Mouse (Mus musculus): ENCODE results near the gene Pitpnm1.
"Not testable (repeated sequence)": the region's sequence is repeated elsewhere in the genome, so short reads cannot be mapped to it uniquely, and the experiment has no call there.

Pitpnm1 gene

DNA sequence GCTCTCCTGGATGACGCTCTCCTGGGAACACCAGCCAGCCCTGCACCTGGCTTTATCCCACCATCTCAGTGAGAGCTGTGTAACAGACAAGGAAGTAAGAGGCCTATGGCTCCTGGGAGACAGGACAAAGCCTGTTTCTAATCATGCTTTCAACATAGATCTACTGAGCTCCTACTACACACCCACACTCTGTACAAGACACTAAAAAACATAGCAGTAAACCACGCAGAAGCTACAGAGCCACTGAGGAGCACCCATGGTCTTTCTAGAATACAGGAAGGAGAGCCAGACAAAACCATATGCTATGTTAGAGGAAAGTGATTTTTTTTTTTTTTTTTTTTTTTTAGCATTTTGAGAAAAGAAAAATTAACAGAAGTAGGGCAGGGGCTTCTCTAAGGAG is 18.6 kb downstream of the Pitpnm1 start:
- no peak for DNase-seq (ENCODE audit: low spot score)

- DNase-seq (ENCODE audit: low spot score), result no peak
Observed at GRCm38 (mm10) chr19:4119716-4120487, 20.1 kb downstream of the Pitpnm1 start.

- DNase-seq (ENCODE audit: low spot score), result no peak
Observed at GRCm38 (mm10) chr19:4120496-4120895, 20.7 kb downstream of the Pitpnm1 start.

GRCm38 (mm10) chr19:4121097-4121805 is 21.5 kb downstream of the Pitpnm1 start:
- DNase-seq (ENCODE audit: low spot score), result peak; percentile 99

DNA sequence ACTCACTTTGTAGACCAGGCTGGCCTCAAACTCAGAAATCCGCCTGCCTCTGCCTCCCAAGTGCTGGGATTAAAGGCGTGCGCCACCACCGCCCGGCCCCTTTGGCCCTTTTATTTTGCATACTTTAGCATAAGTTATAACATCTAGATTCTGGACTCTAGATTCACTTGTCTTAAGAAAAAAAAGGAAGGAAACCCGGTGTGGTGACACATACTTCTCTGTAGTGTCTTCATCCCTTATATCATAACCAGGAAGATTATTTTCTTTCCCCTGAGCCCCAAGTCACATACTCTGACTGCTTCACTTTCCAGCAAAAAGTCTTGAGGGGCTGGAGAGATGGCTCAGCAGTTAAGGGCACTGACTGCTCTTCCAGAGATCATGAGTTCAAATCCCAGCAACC is 22.1 kb downstream of the Pitpnm1 start:
- DNase-seq (ENCODE audit: low spot score), result not testable (repeated sequence)

DNA sequence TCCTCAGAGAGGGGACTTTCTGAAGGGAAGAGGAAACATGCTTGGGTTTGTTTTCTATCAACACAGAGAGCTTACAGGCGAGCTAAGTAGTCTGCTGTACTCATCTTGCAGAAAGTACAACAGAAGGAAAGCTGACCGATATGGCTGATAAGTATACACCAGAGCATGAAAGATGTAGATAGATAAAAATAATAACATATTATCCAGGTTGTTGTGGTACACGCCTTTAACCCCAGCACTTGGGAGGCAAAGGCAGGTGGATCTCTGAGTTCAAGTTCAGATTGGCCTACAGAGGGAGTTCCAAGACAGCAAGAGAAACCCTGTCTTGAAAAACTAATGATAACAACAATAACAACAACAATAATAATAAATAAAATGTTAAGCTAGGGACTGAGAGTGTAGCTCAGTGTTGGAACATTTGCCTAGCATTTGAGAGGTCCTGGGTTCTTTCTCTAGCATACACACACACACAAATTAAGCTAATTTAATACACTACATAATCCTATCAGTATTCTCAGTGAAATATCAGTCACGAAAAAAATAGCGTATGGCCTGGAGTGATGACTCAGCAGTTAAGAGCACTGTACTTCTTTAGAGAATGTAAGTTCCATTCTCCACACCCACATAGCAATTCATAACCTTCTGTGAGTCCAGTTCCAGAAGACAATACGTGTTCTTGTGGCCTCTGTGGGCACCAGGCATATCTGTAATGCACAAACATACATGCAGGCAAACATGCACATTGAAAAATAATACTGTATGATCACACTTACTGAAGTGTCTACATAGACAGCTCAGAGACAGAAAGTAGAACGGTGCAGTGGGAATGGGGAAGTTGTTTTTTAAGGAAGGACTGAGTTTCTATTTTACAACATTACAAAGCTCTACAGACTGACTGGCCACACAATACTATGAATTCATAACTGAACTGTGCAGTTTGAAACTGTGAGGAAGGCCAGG is 22.9 kb downstream of the Pitpnm1 start:
- no peak for DNase-seq (ENCODE audit: low spot score)

DNA sequence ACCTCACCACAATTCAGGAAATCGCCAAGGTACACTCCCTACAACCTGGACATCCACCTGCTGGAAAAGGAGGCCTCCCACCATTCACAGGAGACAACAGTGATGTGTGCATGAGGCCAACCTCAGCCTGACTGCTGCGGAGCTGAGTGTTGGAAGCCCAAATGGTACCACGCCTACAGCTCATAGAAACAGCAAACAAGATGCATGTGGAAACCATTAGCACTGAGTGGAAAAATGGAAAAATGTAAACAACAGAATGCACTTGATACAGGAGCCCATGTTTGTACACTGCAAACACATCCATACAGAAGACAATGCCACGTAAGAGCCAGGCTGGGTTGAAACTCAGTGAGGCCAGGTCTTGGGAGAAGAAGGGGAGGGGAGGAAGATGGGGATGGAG is 24.6 kb downstream of the Pitpnm1 start:
- DNase-seq (ENCODE audit: low spot score), result no peak

- not testable (repeated sequence) for DNase-seq (ENCODE audit: low spot score)
Observed at GRCm38 (mm10) chr19:4125268-4125667, 25.5 kb downstream of the Pitpnm1 start.

DNA sequence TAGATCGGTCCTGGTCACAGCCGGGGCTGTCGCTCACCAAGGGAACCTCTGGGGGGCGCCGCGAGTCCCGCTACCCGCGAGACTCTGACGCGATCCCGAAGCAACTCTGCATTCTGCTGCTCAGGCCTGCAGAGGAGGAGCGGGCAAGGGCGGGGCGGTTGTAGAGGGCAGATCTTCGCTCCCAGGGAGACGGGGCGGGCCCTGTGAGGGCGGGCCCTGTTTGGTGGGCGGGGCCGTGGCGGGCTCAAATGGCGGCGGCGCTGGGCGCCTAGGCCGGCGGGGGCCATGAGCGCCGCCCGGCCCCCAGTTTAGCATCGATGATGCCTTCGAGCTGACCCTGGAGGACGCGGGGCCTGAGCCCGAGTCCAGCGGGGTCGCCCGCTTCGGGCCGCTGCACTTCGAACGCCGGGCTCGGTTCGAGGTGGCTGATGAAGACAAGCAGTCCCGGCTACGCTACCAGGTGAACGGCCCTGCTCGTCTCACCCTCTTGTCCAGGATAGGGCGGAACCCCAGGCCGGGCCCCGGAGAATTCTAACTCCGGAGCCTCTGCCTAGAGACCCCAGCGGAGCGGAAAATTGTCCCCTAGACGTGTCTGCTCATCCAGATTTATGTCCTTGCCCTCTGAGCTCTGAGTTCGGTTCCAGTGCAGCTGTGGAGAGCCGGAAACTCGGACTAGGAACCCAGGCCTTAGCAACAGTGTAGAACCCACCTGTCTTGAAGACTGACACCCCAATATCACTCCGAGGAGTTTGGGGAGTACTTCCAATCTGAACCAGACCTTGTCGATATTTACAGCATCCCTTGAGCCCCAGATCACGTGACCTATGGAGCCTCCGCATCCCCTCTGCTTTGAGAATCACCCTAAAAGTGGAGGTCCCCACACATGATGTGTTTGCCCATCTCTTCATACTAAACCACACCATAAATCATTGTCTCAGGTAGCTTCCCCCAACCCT is 26.2 kb downstream of the Pitpnm1 start, which contains the start of gene Aip:
Aip (minus strand) TSS at position 118 of the 956 bp plus-strand sequence.
- DNase-seq (ENCODE audit: low spot score), result peak; percentile 99

GRCm38 (mm10) chr19:4126759-4127495 is 27.1 kb downstream of the Pitpnm1 start:
- DNase-seq (ENCODE audit: low spot score), result peak; percentile 81

- DNase-seq (ENCODE audit: low spot score), result no peak
Observed at GRCm38 (mm10) chr19:4129462-4129861, 29.7 kb downstream of the Pitpnm1 start.

DNA sequence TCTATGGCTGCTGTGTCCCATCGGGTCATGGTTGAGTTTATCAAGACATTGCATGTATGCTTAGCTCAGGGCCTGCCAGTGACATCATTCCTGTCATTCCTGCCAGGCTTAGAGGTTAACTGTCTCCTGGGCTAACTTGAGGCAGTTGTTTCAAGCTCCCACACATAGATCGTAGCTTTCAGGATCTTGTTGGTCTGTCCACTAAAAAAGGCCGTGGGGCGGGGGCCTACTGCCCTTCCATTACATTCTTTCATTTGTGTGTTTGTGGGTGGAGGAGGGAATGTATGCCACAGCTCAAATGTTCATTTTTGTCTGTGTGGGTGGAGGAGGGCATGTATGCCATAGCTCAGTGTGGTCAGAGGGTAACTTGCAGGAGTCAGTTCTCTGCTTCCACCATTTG is 30.3 kb downstream of the Pitpnm1 start:
- no peak for DNase-seq (ENCODE audit: low spot score)

DNA sequence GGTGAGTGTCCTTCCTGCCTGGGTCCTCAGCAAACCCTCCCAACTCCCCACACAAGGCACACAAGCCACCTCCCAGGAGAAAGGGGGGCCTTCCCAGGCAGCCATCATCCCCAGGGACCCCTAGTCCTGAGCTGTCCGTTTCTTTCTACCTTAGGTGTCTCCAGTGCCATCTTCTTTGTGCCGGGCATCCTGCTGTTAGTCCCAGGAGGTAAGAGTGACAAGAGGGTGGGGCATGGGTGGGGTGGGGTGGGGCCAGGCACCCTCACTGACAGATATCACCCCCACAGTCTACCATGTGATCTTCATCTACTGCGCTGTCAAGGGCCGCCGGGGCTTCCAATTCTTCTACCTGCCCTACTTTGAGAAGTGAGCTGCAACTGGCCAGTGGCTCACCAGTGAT is 31.3 kb downstream of the Pitpnm1 start:
- no peak for DNase-seq (ENCODE audit: low spot score)

DNA sequence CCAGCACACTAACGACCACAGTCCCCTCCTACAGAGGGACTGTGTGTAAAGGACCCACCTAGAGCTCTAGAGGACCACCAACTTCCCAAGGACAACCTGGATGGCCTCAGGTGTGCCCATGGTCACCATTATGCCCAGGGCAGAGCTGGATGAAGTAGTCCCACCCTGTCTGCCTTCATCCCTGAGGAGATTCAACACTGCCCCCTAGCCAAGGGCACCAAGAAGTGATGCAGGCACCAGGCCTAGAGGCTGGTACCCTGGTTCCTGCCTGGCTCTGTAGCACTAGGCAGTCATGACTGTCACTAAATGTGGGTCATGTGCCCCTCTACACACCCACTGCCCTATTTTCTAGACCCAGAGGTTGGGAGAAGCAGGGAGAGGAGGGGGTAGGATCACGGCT is 32.0 kb downstream of the Pitpnm1 start:
- no peak for DNase-seq (ENCODE audit: low spot score)

- no peak for DNase-seq (ENCODE audit: low spot score)
Observed at GRCm38 (mm10) chr19:4134354-4134753, 34.6 kb downstream of the Pitpnm1 start.

DNA sequence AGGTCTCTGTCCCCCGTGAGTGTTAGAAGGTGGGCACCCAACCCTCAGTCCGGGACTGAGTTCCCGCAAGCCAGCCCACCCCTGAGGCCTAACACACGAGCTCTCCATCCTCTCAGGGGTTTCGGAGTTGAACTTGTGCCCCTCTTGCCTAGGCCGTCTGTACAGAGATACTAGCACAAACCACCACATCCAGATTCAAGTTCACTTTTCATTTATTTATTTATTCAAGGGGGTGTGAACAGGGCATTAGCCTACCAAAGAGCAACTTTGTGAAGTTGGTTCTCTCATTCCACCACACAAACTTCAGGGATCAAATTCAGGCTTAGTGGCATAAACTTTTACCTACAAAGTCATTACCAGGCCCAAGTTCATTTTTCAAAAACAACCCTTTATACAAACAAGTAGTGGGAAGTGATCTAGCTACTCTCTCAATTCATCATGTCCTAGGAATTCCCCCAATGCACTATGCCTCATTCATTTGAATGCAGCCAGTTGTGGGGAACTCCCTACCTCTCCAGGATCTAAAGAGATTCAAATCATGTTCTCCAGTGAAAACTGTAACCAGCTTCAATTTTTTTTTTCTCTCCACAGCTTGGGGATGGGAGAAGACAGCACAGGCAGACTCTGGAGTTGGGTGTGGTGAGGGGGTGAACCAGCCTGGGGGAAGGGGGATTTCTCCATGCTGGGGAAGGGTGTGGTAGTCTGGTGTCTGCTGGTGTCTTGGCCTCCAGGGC is 35.6 kb downstream of the Pitpnm1 start:
- not testable (repeated sequence) for DNase-seq (ENCODE audit: low spot score)

GRCm38 (mm10) chr19:4135963-4136345 is 36.2 kb downstream of the Pitpnm1 start:
- DNase-seq (ENCODE audit: low spot score), result not testable (repeated sequence)

GRCm38 (mm10) chr19:4136463-4136862 is 36.7 kb downstream of the Pitpnm1 start:
- no peak for DNase-seq (ENCODE audit: low spot score)

GRCm38 (mm10) chr19:4137913-4138312 is 38.1 kb downstream of the Pitpnm1 start:
- no peak for DNase-seq (ENCODE audit: low spot score)

GRCm38 (mm10) chr19:4139446-4139845 is 39.6 kb downstream of the Pitpnm1 start, which contains the start of gene Gpr152:
TSS of gene Gpr152 (plus strand) at chr19:4139787.
- no peak for DNase-seq (ENCODE audit: low spot score)

Data from urinary bladder, postnatal 14 days (tissue).